ENCODE assay signal across 10 mouse cellular contexts in the genomic region with DNA sequence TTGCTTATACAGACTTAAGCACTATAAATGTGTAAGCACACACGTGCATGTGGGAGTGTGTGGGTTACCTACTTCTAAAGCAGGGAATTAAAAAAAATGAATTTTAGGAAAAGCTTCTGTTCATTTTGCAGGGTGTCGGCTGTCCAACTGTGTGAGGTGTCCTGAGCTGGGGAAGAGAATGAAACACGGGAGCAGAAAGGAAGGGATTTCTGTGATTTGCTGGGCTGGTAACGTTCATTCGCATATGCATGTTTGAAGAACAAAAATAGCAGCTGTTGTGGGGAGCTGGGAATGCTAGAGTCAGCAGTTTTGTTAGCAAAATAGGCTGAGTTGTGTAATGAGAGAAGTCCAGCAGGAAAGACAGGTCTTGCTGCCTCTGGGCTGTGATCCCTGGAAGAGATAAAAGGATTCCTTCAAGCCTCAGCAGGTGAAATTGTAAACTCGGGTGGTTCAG.
DNase-seq lines count a peak whose midpoint lies in the region; ATAC-seq and TF ChIP-seq lines count a peak whose summit lies in the region.
"Had no signal": no experiment of that assay in that cellular context is flagged by ENCODE, and none has a peak within 500 bp of the region (broad histone marks: within the 10 kb centered on the region; RNA-seq: fewer than 3 reads in every experiment).

No protein-coding gene starts in this region.

- no peaks in the 10 kb centered on the region for H3K36me3 ChIP-seq in limb, embryonic 15.5 days
- no peaks in the 10 kb centered on the region for H3K36me3 ChIP-seq in hindbrain, embryonic 11.5 days (ENCODE audit: control insufficient read depth, insufficient read depth, low read length)
- H3K36me3 ChIP-seq: neural tube, embryonic 13.5 days had no signal

- peaks cover 11% of the 10 kb centered on the region; the same call in 1 of the 2 replicates for H3K4me1 ChIP-seq in limb, embryonic 15.5 days
- H3K4me1 ChIP-seq in hindbrain, embryonic 11.5 days (replicated peaks; ENCODE audit: control insufficient read depth, insufficient read depth, low read length): no peaks in the 10 kb centered on the region

- no peaks in the 10 kb centered on the region for H3K9me3 ChIP-seq in limb, embryonic 15.5 days
- no peaks in the 10 kb centered on the region for H3K9me3 ChIP-seq in hindbrain, embryonic 11.5 days (ENCODE audit: control insufficient read depth, low read length)
- H3K9me3 ChIP-seq: neural tube, embryonic 13.5 days had no signal

- no peak overlapping the region for H3K9ac ChIP-seq in limb, embryonic 15.5 days
- no peak overlapping the region for H3K9ac ChIP-seq in hindbrain, embryonic 11.5 days (ENCODE audit: low read depth, low read length)
- H3K9ac ChIP-seq: neural tube, embryonic 13.5 days had no signal

- intact Hi-C loops in gastrocnemius, adult 2 months (cut with DNase I): loop anchor here (5.0 to 10.0 kb wide), 2 partner anchors 123 to 326 kb away; no protein-coding TSS in a partner anchor

- 33% methylated on average over 6 of the region's 6 CpGs for WGBS in limb, embryonic 15.5 days
- WGBS in hindbrain, embryonic 11.5 days: 58% methylated on average over 6 of the region's 6 CpGs

- peak overlapping the region; percentile 92 for H3K27ac ChIP-seq in gastrocnemius, adult 2 months
- peak overlapping the region; percentile 65 for H3K27ac ChIP-seq in limb, embryonic 15.5 days
- H3K27ac ChIP-seq in hindbrain, embryonic 11.5 days (ENCODE audit: low read depth, low read length): no peak overlapping the region
- H3K27ac ChIP-seq: neural tube, embryonic 13.5 days had no signal

- DNase-seq in gastrocnemius, adult 2 months: peak; percentile 36
- DNase-seq in gastrocnemius, postnatal 4 days (ENCODE audit: low spot score in 2 of 2): no peak
- DNase-seq in urinary bladder, postnatal 25 days (ENCODE audit: low spot score): peak; percentile 42
- DNase-seq in urinary bladder, postnatal 4 days (ENCODE audit: low spot score in 2 of 2): no peak
- no peak for DNase-seq in hindbrain, embryonic 11.5 days (ENCODE audit: low spot score)
- no peak for DNase-seq in c-Kit-positive CD71-positive TER-119-positive erythroid progenitor cells, embryonic 14.5 days (ENCODE audit: low spot score)
- DNase-seq in testis, postnatal 14 days (ENCODE audit: low spot score): no peak
- DNase-seq: cerebellum, postnatal 25 days had no signal

- H3K27me3 ChIP-seq in limb, embryonic 15.5 days: no peaks in the 10 kb centered on the region
- H3K27me3 ChIP-seq in hindbrain, embryonic 11.5 days (ENCODE audit: control insufficient read depth, insufficient read depth, low read length): no peaks in the 10 kb centered on the region
- H3K27me3 ChIP-seq: neural tube, embryonic 13.5 days had no signal

- H3K4me3 ChIP-seq in gastrocnemius, adult 2 months: no peak overlapping the region; the same call in 1 of the 2 replicates
- H3K4me3 ChIP-seq in limb, embryonic 15.5 days: no peak overlapping the region
- no peak overlapping the region for H3K4me3 ChIP-seq in hindbrain, embryonic 11.5 days (ENCODE audit: low read depth, low read length)
- H3K4me3 ChIP-seq: neural tube, embryonic 13.5 days had no signal

- no peak; the same call in 1 of the 2 replicates for ATAC-seq in limb, embryonic 15.5 days (ENCODE audit: insufficient number of reproducible peaks, low FRiP score, low TSS enrichment, low read depth)
- ATAC-seq in hindbrain, embryonic 11.5 days (ENCODE audit: low FRiP score): no peak

- no peak overlapping the region for H3K4me2 ChIP-seq in limb, embryonic 15.5 days
- no peak overlapping the region for H3K4me2 ChIP-seq in hindbrain, embryonic 11.5 days (replicated peaks; ENCODE audit: low read depth, low read length)
- H3K4me2 ChIP-seq: neural tube, embryonic 13.5 days had no signal

- TF ChIP-seq CTCF in gastrocnemius, adult 2 months (IDR thresholded peaks at IDR 0.05): no peak

Comparison
In these comparisons a context has a peak if more than half of its experiments do, and no peak if none do; other contexts are left out.
1. DNase-seq: peak in gastrocnemius, adult 2 months (single experiment) and urinary bladder, postnatal 25 days (single experiment); none in gastrocnemius, postnatal 4 days (0 of 2), urinary bladder, postnatal 4 days (0 of 2), hindbrain, embryonic 11.5 days (single experiment), c-Kit-positive CD71-positive TER-119-positive erythroid progenitor cells, embryonic 14.5 days (single experiment) and testis, postnatal 14 days (single experiment).